Mouse (Mus musculus): ENCODE results near the gene St7l.

Gene St7l

GRCm38 (mm10) chr3:104962141-104962611 is 98.4 kb downstream of the St7l start:
- intact Hi-C loops (cut with DNase I): no loop called here

GRCm38 (mm10) chr3:104962866-104963265 is 99.1 kb downstream of the St7l start:
- intact Hi-C loops (cut with DNase I): no loop called here

GRCm38 (mm10) chr3:104963331-104964276 is 99.8 kb downstream of the St7l start:
- intact Hi-C loops (cut with DNase I): no loop called here

GRCm38 (mm10) chr3:104965070-104965855 is 101.5 kb downstream of the St7l start:
- intact Hi-C loops (cut with DNase I): loop anchor here (5.0 kb wide), 1 partner anchor 183 kb away; the partner anchor contains the start of genes Fam19a3 and Ppm1j

- intact Hi-C loops (cut with DNase I): loop anchor here (5.0 kb wide), 1 partner anchor 184 kb away; the partner anchor contains the start of genes Fam19a3 and Ppm1j
Measured at GRCm38 (mm10) chr3:104965991-104966554, 102.3 kb downstream of the St7l start.

GRCm38 (mm10) chr3:104967548-104968300 is 103.9 kb downstream of the St7l start:
- intact Hi-C loops (cut with DNase I): loop anchor here (5.0 kb wide), 1 partner anchor 185 kb away; the partner anchor contains the start of genes Fam19a3 and Ppm1j

Measured in adrenal gland (tissue).